Comparison of ENCODE assay signal across 15 mouse cellular contexts in the genomic region with DNA sequence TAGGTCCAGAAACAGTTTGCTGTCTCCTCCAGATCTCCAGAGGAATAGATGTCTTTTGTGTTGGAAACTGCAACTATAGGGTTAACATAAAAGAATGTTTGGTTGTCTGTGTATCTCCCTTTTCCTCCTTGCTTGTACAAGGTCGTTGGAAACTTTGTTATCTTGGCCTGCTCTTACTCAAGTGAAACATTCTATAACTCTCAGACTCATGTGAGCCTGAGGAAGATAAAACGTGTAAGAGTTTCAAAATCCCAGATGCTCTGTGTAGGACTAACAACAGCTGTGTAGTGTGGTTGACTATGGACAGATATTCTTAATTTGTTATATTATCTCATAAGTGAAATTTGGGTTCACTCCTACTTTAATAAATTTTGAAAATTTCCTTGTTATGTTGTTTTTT. TPM values are rescaled to one million over a fixed set of nuclear protein-coding genes. Genes with fewer than 3 reads are reported as not detected.
"Had no signal": no experiment of that assay in that cellular context is flagged by ENCODE, and none has a peak within 500 bp of the region (broad histone marks: within the 10 kb centered on the region; RNA-seq: fewer than 3 reads in every experiment).

No protein-coding gene starts in this region.

- H3K4me2 ChIP-seq: limb, embryonic 15.5 days; liver, embryonic 12.5 days; neural tube, embryonic 15.5 days had no signal

- H3K36me3 ChIP-seq: limb, embryonic 15.5 days; liver, embryonic 12.5 days; midbrain, embryonic 10.5 days; neural tube, embryonic 15.5 days had no signal

- H3K4me1 ChIP-seq: liver, embryonic 12.5 days had no signal

- H3K4me3 ChIP-seq: limb, embryonic 15.5 days; liver, embryonic 12.5 days; midbrain, embryonic 10.5 days; myocyte; neural tube, embryonic 15.5 days had no signal

- H3K27ac ChIP-seq: limb, embryonic 15.5 days; liver, embryonic 12.5 days; midbrain, embryonic 10.5 days; neural tube, embryonic 15.5 days had no signal

- H3K9me3 ChIP-seq: limb, embryonic 15.5 days; liver, embryonic 12.5 days; midbrain, embryonic 10.5 days; neural tube, embryonic 15.5 days had no signal

- H3K9ac ChIP-seq: limb, embryonic 15.5 days; liver, embryonic 12.5 days; neural tube, embryonic 15.5 days had no signal

- H3K27me3 ChIP-seq: limb, embryonic 15.5 days; liver, embryonic 12.5 days; neural tube, embryonic 15.5 days had no signal

- DNase-seq: kidney, adult 8-10 months; kidney, postnatal 36 days; layer of hippocampus, adult 9-11 months; layer of hippocampus, postnatal 36 days; midbrain, embryonic 14.5 days; right cerebral cortex, adult 18-20 months; right cerebral cortex, postnatal 25 days; thymus, adult 18-20 months; thymus, postnatal 14 days had no signal

- ATAC-seq: liver, embryonic 12.5 days had no signal

RNA-seq across cellular contexts. Expression of gene Ddx60, which starts 5.4 kb away (rescaled TPM):
- polyA plus RNA-seq: limb, embryonic 11.5 days had no signal
